Mouse (Mus musculus): Measurements from ENCODE around the gene Eif1b.

The Eif1b gene

GRCm38 (mm10) chr9:120492010-120492399, at the start of gene Eif1b:
Eif1b (plus strand) TSS chr9:120492232.
- no peak for DNase-seq (ENCODE audit: low read depth in 1 of 2, low spot score in 2 of 2)

GRCm38 (mm10) chr9:120444642-120445041, 47.4 kb upstream of the Eif1b start:
- DNase-seq (ENCODE audit: low read depth in 1 of 2, low spot score in 2 of 2) = no peak

- DNase-seq (ENCODE audit: low read depth in 1 of 2, low spot score in 2 of 2) = no peak
Observed at GRCm38 (mm10) chr9:120449696-120450329, 42.2 kb upstream of the Eif1b start.

GRCm38 (mm10) chr9:120455768-120456655, 36.0 kb upstream of the Eif1b start:
- DNase-seq (ENCODE audit: low read depth in 1 of 2, low spot score in 2 of 2) = no peak

GRCm38 (mm10) chr9:120470431-120470830, 21.6 kb upstream of the Eif1b start:
- no peak for DNase-seq (ENCODE audit: low read depth in 1 of 2, low spot score in 2 of 2)

- DNase-seq (ENCODE audit: low read depth in 1 of 2, low spot score in 2 of 2) = no peak
Observed at GRCm38 (mm10) chr9:120481644-120482043, 10.4 kb upstream of the Eif1b start.

- DNase-seq (ENCODE audit: low read depth in 1 of 2, low spot score in 2 of 2) = no peak
Observed at GRCm38 (mm10) chr9:120482382-120482781, 9.7 kb upstream of the Eif1b start.

GRCm38 (mm10) chr9:120483101-120483500, 8.9 kb upstream of the Eif1b start:
- DNase-seq (ENCODE audit: low read depth in 1 of 2, low spot score in 2 of 2) = no peak

GRCm38 (mm10) chr9:120487076-120487475, 5.0 kb upstream of the Eif1b start:
- no peak for DNase-seq (ENCODE audit: low read depth in 1 of 2, low spot score in 2 of 2)

- DNase-seq (ENCODE audit: low read depth in 1 of 2, low spot score in 2 of 2) = no peak
Observed at GRCm38 (mm10) chr9:120491509-120491908, 523 bp upstream of the Eif1b start.

GRCm38 (mm10) chr9:120492400-120493351, 644 bp downstream of the Eif1b start:
- peak in 1 of 2 experiments; percentile 49 for DNase-seq (ENCODE audit: low read depth in 1 of 2, low spot score in 2 of 2)

- no peak for DNase-seq (ENCODE audit: low read depth in 1 of 2, low spot score in 2 of 2)
Observed at GRCm38 (mm10) chr9:120493781-120494180, 1.7 kb downstream of the Eif1b start.

- peak in 1 of 2 experiments; percentile 17 for DNase-seq (ENCODE audit: low read depth in 1 of 2, low spot score in 2 of 2)
Observed at GRCm38 (mm10) chr9:120496691-120497090, 4.7 kb downstream of the Eif1b start.

GRCm38 (mm10) chr9:120497983-120498382, 6.0 kb downstream of the Eif1b start:
- no peak for DNase-seq (ENCODE audit: low read depth in 1 of 2, low spot score in 2 of 2)

GRCm38 (mm10) chr9:120501191-120501902, 9.3 kb downstream of the Eif1b start:
- no peak for DNase-seq (ENCODE audit: low read depth in 1 of 2, low spot score in 2 of 2)

GRCm38 (mm10) chr9:120502013-120502412, 10.0 kb downstream of the Eif1b start:
- peak; percentile 18 to 56 for DNase-seq (ENCODE audit: low read depth in 1 of 2, low spot score in 2 of 2)

- DNase-seq (ENCODE audit: low read depth in 1 of 2, low spot score in 2 of 2) = no peak
Observed at GRCm38 (mm10) chr9:120504423-120504822, 12.4 kb downstream of the Eif1b start.

GRCm38 (mm10) chr9:120511781-120512180, 19.7 kb downstream of the Eif1b start:
- DNase-seq (ENCODE audit: low read depth in 1 of 2, low spot score in 2 of 2) = no peak

- no peak for DNase-seq (ENCODE audit: low read depth in 1 of 2, low spot score in 2 of 2)
Observed at GRCm38 (mm10) chr9:120516720-120517119, 24.7 kb downstream of the Eif1b start.

- no peak for DNase-seq (ENCODE audit: low read depth in 1 of 2, low spot score in 2 of 2)
Observed at GRCm38 (mm10) chr9:120518946-120519345, 26.9 kb downstream of the Eif1b start.
